Mouse (Mus musculus): ENCODE results near the gene Eif2b2. TPM values are rescaled to one million over a fixed set of nuclear protein-coding genes. Genes with fewer than 3 reads are reported as not detected.
A peak's percentile ranks its signal among the peaks of the same experiment; 100 is the strongest.

The Eif2b2 gene
- 76.8 and 76.9 TPM in 2 replicates for polyA plus RNA-seq (2014; fragmentation: Nextera tagmentation; extraction: Ambion mirVana)

DNA sequence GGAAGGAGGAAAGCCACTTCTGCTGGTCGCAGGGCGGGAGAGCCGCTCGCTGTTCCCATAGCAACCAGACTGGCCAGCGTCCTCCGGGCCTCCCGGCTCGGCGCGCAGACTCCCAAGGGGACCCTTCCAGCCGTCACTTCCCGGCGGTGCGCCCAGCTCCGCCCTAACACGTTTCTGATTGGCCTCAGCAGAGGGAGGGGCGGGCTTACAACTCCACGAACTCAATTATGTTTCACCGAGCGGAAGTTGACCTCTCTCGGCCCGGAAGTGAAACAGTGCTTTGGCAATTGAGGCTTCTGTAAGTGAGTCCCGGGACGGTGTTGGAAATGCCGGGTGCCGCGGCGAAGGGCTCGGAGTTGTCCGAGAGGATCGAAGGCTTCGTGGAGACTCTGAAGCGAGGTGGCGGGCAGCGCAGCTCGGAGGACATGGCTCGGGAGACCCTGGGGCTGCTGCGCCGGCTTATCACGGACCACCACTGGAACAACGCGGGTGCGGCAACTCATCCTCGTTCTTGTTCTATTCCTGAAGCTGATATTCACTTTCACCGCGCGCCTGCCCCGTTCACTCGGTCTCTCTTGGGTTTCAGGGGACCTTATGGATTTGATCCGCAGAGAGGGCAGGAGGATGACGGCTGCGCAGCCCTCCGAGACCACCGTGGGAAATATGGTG lies at the start of gene Eif2b2:
Eif2b2 (plus strand) TSS at position 246 of the 669 bp plus-strand sequence.
- Histone ChIP-seq H3K36me3 (ENCODE audit: control insufficient read depth, insufficient read depth, low read length) (peaks cover 15% of the 10 kb centered on the region), H3K4me2 (ENCODE audit: low read depth, low read length) (peak within 1 kb of the TSS; percentile 93)

DNA sequence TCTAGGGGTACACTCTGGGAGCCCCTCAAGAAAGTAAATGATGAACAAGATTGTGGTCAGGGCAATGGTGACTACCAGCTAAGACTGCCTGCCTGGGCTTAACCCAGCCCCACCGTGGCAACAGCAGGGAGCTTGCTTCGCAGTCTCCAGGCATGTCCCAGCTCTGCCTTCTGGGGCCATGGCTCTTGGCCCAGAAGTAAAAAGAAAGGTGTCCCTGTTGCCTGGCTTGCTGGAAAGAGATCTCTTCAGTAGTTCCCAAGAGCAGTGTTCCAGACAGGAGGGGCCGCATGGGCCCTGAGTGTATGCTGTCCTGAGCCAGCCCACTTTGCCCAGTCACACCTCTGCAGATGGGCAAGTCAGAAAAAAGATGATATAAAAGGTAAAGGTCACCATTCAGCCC lies 49.4 kb upstream of the Eif2b2 start:
- Histone ChIP-seq H3K9ac (replicated peaks; ENCODE audit: low read depth, low read length) (no peak overlapping the region), H3K4me1 (ENCODE audit: control insufficient read depth, insufficient read depth, low read length) (no peaks in the 10 kb centered on the region), H3K4me3 (ENCODE audit: low read depth, low read length) (no peak overlapping the region), H3K4me2 (ENCODE audit: low read depth, low read length) (no peak overlapping the region), H3K9me3 (ENCODE audit: control insufficient read depth, low read length) (no peaks in the 10 kb centered on the region), H3K27me3 (ENCODE audit: control insufficient read depth, insufficient read depth, low read length) (no peaks in the 10 kb centered on the region), H3K36me3 (ENCODE audit: control insufficient read depth, insufficient read depth, low read length) (no peaks in the 10 kb centered on the region), H3K27ac (ENCODE audit: low read depth, low read length) (no peak overlapping the region)
- peak; percentile 48 for ATAC-seq (ENCODE audit: low read depth)
- 52% methylated on average over 3 of the region's 3 CpGs for WGBS

More for the DNA sequence above, at the start of gene Eif2b2:
- Histone ChIP-seq H3K27ac (ENCODE audit: low read depth, low read length) (peak within 1 kb of the TSS; percentile 69), H3K4me1 (ENCODE audit: control insufficient read depth, insufficient read depth, low read length) (peaks cover 16% of the 10 kb centered on the region), H3K4me3 (ENCODE audit: low read depth, low read length) (peak within 1 kb of the TSS; percentile 72), H3K9ac (replicated peaks; ENCODE audit: low read depth, low read length) (peak within 1 kb of the TSS; percentile 66), H3K27me3 (ENCODE audit: control insufficient read depth, insufficient read depth, low read length) (no peaks in the 10 kb centered on the region), H3K9me3 (ENCODE audit: control insufficient read depth, low read length) (no peaks in the 10 kb centered on the region)
- peak; percentile 99 for ATAC-seq (ENCODE audit: low read depth)
- WGBS = under 1% methylated on average over 54 of the region's 54 CpGs

DNA sequence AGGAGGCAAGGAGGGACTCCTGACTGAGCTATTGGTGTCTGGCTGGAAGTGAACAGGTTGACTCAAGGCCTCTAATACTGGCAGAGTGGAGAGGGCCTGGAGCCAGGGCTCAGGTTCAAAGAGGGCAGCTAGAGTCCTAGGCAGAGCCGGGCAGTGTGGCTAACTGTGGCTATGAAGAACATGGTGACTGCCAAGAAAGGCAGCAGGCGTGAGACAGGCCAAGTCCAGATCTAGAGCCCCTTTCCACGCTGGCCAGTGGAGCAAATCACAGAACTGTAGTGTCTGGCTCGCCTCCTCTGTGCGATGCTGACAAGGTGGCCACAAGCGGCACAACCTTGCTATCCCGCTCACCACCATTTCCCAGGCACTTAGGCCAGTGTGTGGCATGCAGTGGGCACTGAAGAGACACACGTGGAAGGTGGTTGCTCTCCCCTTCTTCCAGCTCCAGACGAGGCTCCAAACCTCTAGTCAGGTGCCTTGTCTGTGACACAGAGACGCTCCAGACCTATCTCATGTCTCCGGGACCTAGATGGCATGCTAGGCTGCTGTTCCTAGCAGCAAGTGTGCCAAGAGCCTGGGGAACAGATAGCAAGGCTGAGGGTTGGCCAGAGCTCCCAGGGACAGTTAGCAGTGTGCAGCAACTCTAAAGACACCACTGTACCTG lies 48.9 kb upstream of the Eif2b2 start:
- Histone ChIP-seq H3K36me3 (ENCODE audit: control insufficient read depth, insufficient read depth, low read length) (no peaks in the 10 kb centered on the region), H3K27ac (ENCODE audit: low read depth, low read length) (no peak overlapping the region), H3K9ac (replicated peaks; ENCODE audit: low read depth, low read length) (no peak overlapping the region), H3K4me2 (ENCODE audit: low read depth, low read length) (no peak overlapping the region), H3K4me1 (ENCODE audit: control insufficient read depth, insufficient read depth, low read length) (0 out of 2 replicates have a peak, but pooled peaks cover under 1% of the 10 kb centered on the region), H3K4me3 (ENCODE audit: low read depth, low read length) (no peak overlapping the region), H3K9me3 (ENCODE audit: control insufficient read depth, low read length) (no peaks in the 10 kb centered on the region), H3K27me3 (ENCODE audit: control insufficient read depth, insufficient read depth, low read length) (no peaks in the 10 kb centered on the region)
- 84% methylated on average over 11 of the region's 11 CpGs for WGBS
- no peak for ATAC-seq (ENCODE audit: low read depth)

DNA sequence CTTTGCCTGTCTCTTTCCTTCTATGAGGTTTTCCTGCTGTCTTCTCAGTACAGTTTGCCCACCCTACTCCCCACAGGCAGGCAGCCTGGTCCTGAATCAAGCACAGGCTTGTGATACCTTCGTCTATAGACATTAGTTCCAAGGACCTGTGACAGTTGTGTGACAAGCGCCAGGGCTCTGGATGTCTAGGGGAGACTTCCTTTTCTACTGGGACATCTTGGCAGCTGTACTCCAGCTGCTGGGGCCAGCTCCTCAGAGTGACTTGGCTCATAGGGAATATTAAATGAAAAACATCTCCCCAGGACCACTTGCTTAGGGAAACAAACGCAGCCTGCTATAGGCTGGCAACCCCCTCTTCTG lies 48.4 kb upstream of the Eif2b2 start:
- ATAC-seq (ENCODE audit: low read depth) = no peak
- Histone ChIP-seq H3K4me3 (ENCODE audit: low read depth, low read length) (no peak overlapping the region), H3K9ac (replicated peaks; ENCODE audit: low read depth, low read length) (no peak overlapping the region), H3K27ac (ENCODE audit: low read depth, low read length) (no peak overlapping the region), H3K9me3 (ENCODE audit: control insufficient read depth, low read length) (no peaks in the 10 kb centered on the region), H3K27me3 (ENCODE audit: control insufficient read depth, insufficient read depth, low read length) (no peaks in the 10 kb centered on the region), H3K4me1 (ENCODE audit: control insufficient read depth, insufficient read depth, low read length) (peaks cover 6% of the 10 kb centered on the region; the same call in 1 of the 2 replicates), H3K4me2 (ENCODE audit: low read depth, low read length) (no peak overlapping the region), H3K36me3 (ENCODE audit: control insufficient read depth, insufficient read depth, low read length) (no peaks in the 10 kb centered on the region)
- WGBS = 87% methylated on average over 3 of the region's 3 CpGs

DNA sequence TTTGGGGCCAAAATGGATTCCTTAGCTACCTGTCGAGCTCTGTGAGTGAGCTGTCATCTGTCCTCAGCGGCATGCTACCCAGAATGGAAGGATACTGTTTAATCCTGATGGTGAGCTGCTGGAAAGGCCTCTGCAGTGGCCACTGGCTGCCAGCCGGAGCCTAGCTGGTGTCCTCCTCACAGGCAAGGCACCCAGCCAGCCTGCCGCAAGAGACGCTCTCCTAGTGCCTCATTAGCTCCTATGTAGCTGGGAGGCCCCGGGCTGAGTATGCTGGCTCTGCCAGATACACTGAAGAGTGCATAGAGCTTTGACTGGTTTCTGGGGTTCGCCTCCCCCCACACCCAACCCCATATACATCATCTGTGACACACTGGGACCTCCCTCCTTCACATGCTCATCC lies 45.3 kb upstream of the Eif2b2 start:
- Histone ChIP-seq H3K27me3 (ENCODE audit: control insufficient read depth, insufficient read depth, low read length) (no peaks in the 10 kb centered on the region), H3K4me2 (ENCODE audit: low read depth, low read length) (no peak overlapping the region), H3K4me1 (ENCODE audit: control insufficient read depth, insufficient read depth, low read length) (peaks cover 19% of the 10 kb centered on the region; the same call in 1 of the 2 replicates), H3K9me3 (ENCODE audit: control insufficient read depth, low read length) (no peaks in the 10 kb centered on the region), H3K27ac (ENCODE audit: low read depth, low read length) (no peak overlapping the region), H3K9ac (replicated peaks; ENCODE audit: low read depth, low read length) (no peak overlapping the region), H3K4me3 (ENCODE audit: low read depth, low read length) (no peak overlapping the region), H3K36me3 (ENCODE audit: control insufficient read depth, insufficient read depth, low read length) (no peaks in the 10 kb centered on the region)
- ATAC-seq (ENCODE audit: low read depth) = no peak
- 76% methylated on average over 7 of the region's 7 CpGs for WGBS

DNA sequence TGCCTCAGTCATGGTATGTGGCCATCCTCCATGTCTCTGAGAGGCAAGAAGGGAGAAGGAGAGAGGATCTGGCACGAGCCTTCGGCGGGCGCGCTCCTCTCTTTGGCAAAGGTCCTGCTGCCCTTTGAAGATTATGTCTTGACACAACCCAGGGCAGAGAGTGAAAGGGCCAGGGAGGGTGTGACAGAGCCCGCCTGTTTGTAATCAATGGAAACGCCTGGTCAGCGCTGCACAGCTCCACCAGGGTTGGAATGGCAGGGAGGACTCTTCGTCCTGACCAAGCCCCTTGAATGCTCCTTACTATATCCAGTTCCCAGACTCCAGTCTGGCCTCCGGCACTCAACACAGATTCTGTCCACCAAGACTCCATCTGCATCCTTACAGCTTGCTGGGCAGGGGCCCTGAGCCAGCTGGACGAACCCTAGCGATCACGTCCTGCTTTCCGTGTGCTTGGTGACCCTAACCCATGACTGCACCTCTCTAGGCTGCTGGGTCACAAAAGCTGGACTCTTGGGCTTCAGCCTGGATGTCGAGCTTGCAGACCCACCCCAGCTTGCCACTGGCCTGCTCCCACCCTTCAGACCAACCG lies 44.1 kb upstream of the Eif2b2 start:
- peaks cover 19% of the 10 kb centered on the region; the same call in 1 of the 2 replicates for H3K4me1 ChIP-seq (ENCODE audit: control insufficient read depth, insufficient read depth, low read length)
- no peak for ATAC-seq (ENCODE audit: low read depth)
- no peaks in the 10 kb centered on the region for H3K36me3 ChIP-seq (ENCODE audit: control insufficient read depth, insufficient read depth, low read length)
- H3K27me3 ChIP-seq (ENCODE audit: control insufficient read depth, insufficient read depth, low read length) = no peaks in the 10 kb centered on the region
- no peaks in the 10 kb centered on the region for H3K9me3 ChIP-seq (ENCODE audit: control insufficient read depth, low read length)
- H3K4me2 ChIP-seq (ENCODE audit: low read depth, low read length) = peak overlapping the region; percentile 51; the same call in 1 of the 2 replicates
- H3K27ac ChIP-seq (ENCODE audit: low read depth, low read length) = no peak overlapping the region; the same call in 1 of the 2 replicates
- peak overlapping the region; percentile 3; the same call in 1 of the 2 replicates for H3K4me3 ChIP-seq (ENCODE audit: low read depth, low read length)
- H3K9ac ChIP-seq (replicated peaks; ENCODE audit: low read depth, low read length) = 0 out of 2 replicates have a peak overlapping the region, but pooled peaks have one; percentile 28
- WGBS = 53% methylated on average over 16 of the region's 16 CpGs

DNA sequence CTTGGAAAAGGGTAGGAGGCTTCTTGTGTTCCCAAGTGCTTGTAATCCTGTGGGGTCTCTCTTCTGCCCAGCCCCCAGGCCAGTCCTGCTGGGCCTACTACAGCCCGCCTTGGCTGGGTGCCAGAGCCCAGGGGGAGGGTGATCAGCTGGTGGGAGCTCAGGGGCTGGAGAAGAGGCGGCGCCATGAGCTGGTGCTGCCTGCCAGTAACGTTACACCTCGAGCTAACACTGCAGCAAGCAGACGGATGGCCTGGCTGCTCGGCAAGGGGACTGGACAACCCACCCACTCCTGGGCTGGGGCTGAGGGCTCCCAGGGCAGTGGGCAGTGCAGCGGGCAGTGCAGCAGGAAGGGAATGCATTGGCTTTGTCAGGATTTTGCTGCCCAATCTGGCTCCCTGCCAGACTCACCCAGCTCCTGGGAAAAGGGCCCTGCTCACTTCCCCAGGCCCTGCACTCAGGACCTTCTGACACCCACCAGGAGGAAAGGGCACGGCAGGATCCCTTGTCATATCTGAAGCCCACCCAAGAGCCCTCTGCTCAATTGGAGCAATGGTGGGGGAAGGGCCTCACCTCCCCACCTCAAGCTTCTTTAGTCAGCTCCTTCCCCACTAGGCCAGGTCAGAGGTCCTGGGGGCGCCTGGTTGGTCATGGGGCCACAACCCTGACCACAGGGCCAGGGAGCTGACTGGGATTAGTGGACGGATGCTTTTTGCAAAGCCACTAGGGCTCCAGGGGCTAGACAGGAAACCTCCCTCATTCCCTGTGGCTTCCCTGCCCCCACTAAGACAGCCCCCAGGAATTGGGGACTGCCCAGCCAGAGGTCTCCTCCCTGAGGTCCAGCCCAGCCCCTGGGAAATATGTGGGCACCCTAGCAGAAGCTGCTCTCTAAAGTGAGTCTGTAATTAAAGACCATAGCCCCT lies 43.1 kb upstream of the Eif2b2 start:
- Histone ChIP-seq H3K27me3 (ENCODE audit: control insufficient read depth, insufficient read depth, low read length) (no peaks in the 10 kb centered on the region), H3K36me3 (ENCODE audit: control insufficient read depth, insufficient read depth, low read length) (no peaks in the 10 kb centered on the region), H3K4me2 (ENCODE audit: low read depth, low read length) (peak overlapping the region; percentile 51), H3K4me1 (ENCODE audit: control insufficient read depth, insufficient read depth, low read length) (peaks cover 19% of the 10 kb centered on the region; the same call in 1 of the 2 replicates), H3K9ac (replicated peaks; ENCODE audit: low read depth, low read length) (0 out of 2 replicates have a peak overlapping the region, but pooled peaks have one; percentile 4), H3K4me3 (ENCODE audit: low read depth, low read length) (peak overlapping the region; percentile 16), H3K27ac (ENCODE audit: low read depth, low read length) (0 out of 2 replicates have a peak overlapping the region, but pooled peaks have one; percentile 17), H3K9me3 (ENCODE audit: control insufficient read depth, low read length) (no peaks in the 10 kb centered on the region)
- ATAC-seq (ENCODE audit: low read depth) = peak; percentile 82
- 13% methylated on average over 11 of the region's 11 CpGs for WGBS

DNA sequence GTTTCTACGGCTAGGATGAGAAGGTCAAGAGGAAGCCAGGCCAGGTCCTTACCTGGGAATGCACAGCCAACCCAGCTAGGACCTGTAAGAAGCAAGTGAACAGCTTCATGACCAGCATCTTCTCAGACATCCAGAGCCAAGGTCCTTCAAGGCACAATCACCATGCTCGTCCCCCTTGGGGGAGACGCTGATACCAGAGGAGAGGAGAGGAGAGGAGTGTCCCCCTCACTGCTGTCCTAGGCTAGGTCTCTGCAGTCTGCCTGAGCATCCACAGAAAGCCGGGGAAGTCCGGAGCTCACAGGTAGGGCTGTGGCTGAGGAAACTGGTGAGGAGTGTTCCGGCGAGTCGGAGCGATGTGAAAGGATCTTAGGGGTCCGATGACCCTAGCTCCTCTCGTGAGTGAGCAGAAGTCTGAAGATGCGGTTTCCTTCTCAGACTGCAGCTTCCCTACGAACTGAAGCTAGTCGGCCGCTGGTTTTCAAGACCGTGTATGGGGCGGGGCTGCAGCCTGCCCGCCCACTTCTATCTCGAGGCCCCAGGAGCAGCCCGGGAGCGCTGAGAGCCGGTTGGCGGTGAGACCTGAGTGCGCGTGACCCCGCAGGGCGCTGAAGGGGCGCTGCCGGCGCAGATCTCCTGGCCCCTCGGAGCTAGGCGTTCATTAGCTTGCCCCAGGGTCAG lies 42.3 kb upstream of the Eif2b2 start:
- Histone ChIP-seq H3K4me1 (ENCODE audit: control insufficient read depth, insufficient read depth, low read length) (peaks cover 19% of the 10 kb centered on the region; the same call in 1 of the 2 replicates), H3K27ac (ENCODE audit: low read depth, low read length) (no peak overlapping the region), H3K4me3 (ENCODE audit: low read depth, low read length) (peak overlapping the region; percentile 16), H3K9me3 (ENCODE audit: control insufficient read depth, low read length) (no peaks in the 10 kb centered on the region), H3K27me3 (ENCODE audit: control insufficient read depth, insufficient read depth, low read length) (no peaks in the 10 kb centered on the region), H3K4me2 (ENCODE audit: low read depth, low read length) (peak overlapping the region; percentile 51), H3K36me3 (ENCODE audit: control insufficient read depth, insufficient read depth, low read length) (no peaks in the 10 kb centered on the region), H3K9ac (replicated peaks; ENCODE audit: low read depth, low read length) (peak overlapping the region; percentile 8)
- 5% methylated on average over 32 of the region's 32 CpGs for WGBS
- ATAC-seq (ENCODE audit: low read depth) = no peak
